Mouse (Mus musculus) megakaryocyte progenitor cell, adult 5-6 weeks (primary cell): ENCODE measurements around the gene Rasgef1a. TPM values are rescaled to one million over a fixed set of nuclear protein-coding genes. Genes with fewer than 3 reads are reported as not detected.
A peak's percentile ranks its signal among the peaks of the same experiment; 100 is the strongest.

Experiments used
- ATAC-seq: replicated peaks from 2 replicates; pipeline ENCODE4 v1.8.0; 2016; ENCODE audit warnings: mild to moderate bottlenecking, moderate TSS enrichment, inconsistent platforms; ENCODE audit not compliant: poor library complexity
- total RNA-seq, 2 experiments: library from RNA; stranded (forward) in 1 of 2; stranded (reverse) in 1 of 2; fragments of 157-497, 149-512 nt in 1 of 2; fragments of 200-1000 nt in 1 of 2; gene quantifications; 2 replicates each; pipeline versions ENCODE4 v1.2.3 to v1.2.4; 2015 to 2017

Gene Rasgef1a
- total RNA-seq, 2 experiments from 2014 or later: 0.17 TPM; not detected in 1

GRCm38 (mm10) chr6:118022898-118023635, 11.8 kb downstream of the Rasgef1a start:
- ATAC-seq: no peak

- no peak for ATAC-seq
Measured at GRCm38 (mm10) chr6:118027036-118027435, 15.8 kb downstream of the Rasgef1a start.

GRCm38 (mm10) chr6:118031467-118031866, 20.2 kb downstream of the Rasgef1a start:
- no peak for ATAC-seq

GRCm38 (mm10) chr6:118035639-118036038, 24.4 kb downstream of the Rasgef1a start:
- ATAC-seq: no peak

- ATAC-seq: no peak
Measured at GRCm38 (mm10) chr6:118036118-118036805, 25.0 kb downstream of the Rasgef1a start.

- no peak for ATAC-seq
Measured at GRCm38 (mm10) chr6:118036866-118037265, 25.6 kb downstream of the Rasgef1a start.

- ATAC-seq: no peak
Measured at GRCm38 (mm10) chr6:118045180-118045579, 33.9 kb downstream of the Rasgef1a start.

- no peak for ATAC-seq
Measured at GRCm38 (mm10) chr6:118045892-118046291, 34.7 kb downstream of the Rasgef1a start.

- no peak for ATAC-seq
Measured at GRCm38 (mm10) chr6:118046511-118046910, 35.3 kb downstream of the Rasgef1a start.

GRCm38 (mm10) chr6:118046924-118047323, 35.7 kb downstream of the Rasgef1a start:
- no peak for ATAC-seq

- ATAC-seq: no peak
Measured at GRCm38 (mm10) chr6:118047811-118048505, 36.7 kb downstream of the Rasgef1a start.

GRCm38 (mm10) chr6:118049776-118050175, 38.5 kb downstream of the Rasgef1a start:
- no peak for ATAC-seq

GRCm38 (mm10) chr6:118051474-118051873, 40.2 kb downstream of the Rasgef1a start:
- no peak for ATAC-seq

- ATAC-seq: no peak
Measured at GRCm38 (mm10) chr6:118055209-118055608, 44.0 kb downstream of the Rasgef1a start.

- no peak for ATAC-seq
Measured at GRCm38 (mm10) chr6:118061266-118061665, 50.0 kb downstream of the Rasgef1a start.

- no peak for ATAC-seq
Measured at GRCm38 (mm10) chr6:118063266-118063665, 52.0 kb downstream of the Rasgef1a start.

- peak; percentile 70 for ATAC-seq
Measured at GRCm38 (mm10) chr6:118064968-118065530, 53.8 kb downstream of the Rasgef1a start.

GRCm38 (mm10) chr6:118065837-118066198, 54.6 kb downstream of the Rasgef1a start:
- no peak for ATAC-seq

GRCm38 (mm10) chr6:118066199-118067081, 55.2 kb downstream of the Rasgef1a start:
- ATAC-seq: peak; percentile 71

- peak; percentile 43 for ATAC-seq
Measured at GRCm38 (mm10) chr6:118067720-118068119, 56.5 kb downstream of the Rasgef1a start.
